Mouse (Mus musculus): ENCODE measurements around the gene Kbtbd7.

Gene Kbtbd7

DNA sequence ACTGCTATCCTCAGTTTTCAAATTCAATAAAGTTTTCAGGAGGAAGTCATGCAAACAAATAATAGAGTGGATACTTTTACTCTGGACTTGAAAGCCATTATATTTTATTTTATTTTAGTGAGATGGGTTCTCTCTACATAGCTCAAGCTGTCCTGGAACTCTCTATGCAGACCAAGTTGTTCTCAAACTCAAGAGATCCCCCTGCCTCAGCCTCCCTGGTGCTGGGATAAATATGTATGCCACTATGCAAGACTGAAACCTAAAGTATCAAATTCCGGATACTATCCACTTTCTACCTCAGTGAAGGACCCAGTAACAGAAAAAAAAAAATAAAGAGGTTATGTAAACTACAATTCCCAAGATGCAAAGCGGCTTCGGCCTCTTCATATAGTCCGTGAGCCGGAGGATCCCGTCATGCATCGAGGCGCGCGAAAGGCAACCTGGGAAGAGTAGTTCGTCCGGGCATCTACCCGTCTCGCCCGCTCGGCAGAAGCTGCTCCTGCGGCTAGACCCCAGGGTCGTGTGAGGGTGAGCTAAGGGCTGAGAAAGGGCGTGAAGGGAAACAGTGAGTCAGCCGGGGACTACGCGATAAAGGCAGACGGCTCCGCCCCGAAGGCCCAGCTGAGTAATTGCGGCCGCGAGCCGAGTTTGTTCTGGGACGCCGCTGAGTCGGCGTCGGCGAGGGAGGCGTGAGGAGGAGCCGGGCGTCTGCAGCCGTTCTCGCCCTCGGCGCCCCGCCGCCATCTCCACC is at the start of gene Kbtbd7:
Kbtbd7 (plus strand) TSS at position 533 of the 751 bp plus-strand sequence.
- DNase-seq = peak; percentile 86 to 92

DNA sequence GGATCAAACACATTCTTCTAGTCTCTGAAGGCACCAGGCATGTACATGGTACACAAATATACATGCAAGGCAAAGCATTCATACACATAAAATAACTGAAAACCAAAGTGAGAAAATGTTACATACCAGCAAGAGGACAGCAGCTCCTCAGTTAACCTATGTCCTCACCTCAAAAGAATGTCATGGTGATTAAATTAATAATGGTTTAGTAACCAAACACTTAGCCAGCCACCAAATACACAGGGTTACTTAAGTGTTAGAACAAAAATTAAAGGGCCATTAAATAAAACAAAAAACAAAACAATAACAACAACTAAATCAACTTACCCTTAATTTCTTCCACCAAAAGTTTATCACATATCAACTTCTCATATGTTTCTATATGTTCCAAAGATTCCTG is 49.3 kb upstream of the Kbtbd7 start:
- DNase-seq = no peak

DNA sequence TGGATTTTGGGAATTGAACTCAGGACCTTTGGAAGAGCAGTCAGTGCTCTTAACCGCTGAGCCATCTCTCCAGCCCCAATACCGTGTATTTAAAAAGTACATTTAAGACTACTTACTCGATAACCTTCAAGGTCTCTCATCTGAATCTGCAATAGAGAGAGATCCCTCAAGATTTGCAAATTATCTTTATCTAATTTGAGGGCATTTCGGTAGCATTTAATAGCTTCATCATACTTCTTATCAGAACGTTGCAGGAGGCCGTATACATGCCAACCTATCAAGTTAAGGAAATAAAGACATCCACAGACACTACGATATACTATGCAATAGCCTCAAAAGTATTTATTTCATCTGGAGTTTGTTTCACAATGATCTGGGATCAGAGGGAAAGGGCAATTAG is 43.2 kb upstream of the Kbtbd7 start:
- DNase-seq = no peak

DNA sequence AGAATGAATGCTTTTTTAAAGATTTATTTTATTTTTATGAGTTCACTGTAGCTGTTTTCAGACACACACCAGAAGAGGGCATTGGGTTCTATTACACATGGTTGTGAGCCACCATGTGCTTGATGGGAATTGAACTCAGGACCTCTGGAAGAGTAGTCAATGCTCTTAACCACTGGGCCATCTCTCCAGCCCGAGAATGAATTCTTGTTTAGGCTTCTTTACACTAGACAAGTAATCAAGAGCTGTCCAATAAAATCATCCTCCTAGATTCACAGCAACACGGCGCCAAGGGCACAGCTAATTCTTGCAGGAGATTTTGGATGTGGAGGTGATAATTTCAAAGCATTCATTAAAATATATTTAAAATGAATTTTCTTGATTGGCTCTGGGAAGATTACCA is 38.0 kb upstream of the Kbtbd7 start:
- DNase-seq = no peak

DNA sequence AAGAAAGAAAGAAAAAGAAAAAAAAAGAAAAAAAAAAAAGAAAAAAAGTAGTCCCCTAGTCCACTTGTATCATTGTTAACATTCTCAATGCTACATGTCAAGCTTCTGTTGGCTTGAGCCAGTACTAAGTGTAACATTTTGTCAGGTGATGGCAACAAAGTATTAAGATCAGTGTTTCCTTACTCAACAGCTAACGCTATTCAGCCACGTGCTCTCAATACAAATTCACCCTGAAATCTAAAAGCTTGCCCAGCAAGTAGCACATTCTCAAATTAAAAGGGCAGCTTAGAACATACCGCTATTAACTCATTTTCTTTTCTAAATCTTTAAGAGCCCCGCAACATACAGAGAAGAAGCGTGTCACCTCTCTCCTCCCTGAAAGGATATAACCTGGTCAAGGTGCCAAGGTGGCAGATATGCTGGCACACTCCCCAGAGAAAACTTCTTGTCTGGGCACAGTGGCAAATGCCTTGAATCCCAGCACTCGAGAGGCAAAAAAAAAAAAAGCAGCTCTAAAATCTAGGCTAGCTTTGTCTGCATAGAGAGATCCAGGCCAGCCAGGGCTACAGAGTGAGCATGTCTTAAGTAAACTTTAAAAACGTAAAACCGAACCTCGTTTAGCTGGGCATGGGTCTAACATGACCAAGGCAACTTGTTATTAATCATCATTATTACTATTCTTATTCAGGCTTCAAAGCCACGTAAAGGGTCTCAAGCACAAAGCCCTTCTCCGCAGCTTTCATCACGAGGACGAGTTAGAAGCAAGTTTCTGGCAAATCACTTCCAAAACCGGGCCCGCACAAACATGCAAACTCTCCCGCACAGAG is 36.7 kb upstream of the Kbtbd7 start:
- DNase-seq = no peak

DNA sequence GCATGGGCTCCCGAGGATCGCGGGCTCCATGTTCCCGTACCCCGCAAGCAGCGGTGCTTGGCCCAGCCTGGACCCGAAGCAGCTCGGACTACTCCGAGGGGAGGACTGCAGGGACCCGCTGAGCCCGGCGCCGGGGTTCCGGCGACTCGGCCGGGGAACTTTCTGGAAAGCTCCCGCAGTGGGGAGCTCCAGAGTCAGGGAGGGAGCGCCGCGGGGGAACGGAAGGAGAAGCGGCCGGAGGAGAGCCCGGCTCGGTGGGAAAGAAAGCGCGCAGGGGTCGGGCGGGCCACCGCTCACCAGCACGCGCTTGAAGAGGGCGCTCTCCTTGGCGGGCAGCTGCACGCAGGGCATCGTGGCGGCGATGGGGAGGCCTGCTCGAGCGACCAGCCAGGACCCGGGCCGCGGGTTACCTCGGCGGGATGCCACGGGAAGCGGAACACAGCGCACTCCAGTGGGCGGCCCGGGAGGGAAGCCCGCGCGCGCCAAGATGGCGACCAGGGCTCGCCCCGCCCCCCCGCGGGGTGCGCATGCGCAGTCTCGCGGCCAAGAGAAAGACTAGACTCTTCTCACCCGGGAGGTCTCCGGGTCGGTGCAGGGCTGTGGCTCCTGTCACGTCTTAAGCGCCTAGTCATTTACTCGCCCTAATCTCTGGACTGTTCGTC is 35.9 kb upstream of the Kbtbd7 start, which contains the start of gene Naa16:
Naa16 (minus strand) TSS at position 514 of the 662 bp plus-strand sequence.
- peak; percentile 87 to 97 for DNase-seq

DNA sequence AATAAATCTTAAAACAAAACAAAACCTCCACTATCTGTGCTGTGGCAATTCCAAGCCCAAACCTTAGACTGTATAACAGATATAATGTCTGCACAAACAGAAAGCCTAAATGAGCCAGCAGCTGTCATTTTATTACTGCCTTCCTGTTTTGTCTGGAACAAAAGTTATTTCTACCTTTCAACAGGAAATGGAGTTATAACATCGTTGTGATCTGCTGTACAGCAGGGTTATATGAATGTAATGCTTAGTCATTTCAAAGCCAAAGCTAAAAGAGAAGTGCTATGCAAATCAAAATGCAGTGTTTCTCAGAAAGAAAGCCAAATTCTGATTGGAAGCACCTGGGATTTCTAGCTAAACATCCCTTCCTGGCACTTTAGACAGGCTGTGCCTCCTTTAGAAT is 33.0 kb upstream of the Kbtbd7 start:
- DNase-seq = no peak

DNA sequence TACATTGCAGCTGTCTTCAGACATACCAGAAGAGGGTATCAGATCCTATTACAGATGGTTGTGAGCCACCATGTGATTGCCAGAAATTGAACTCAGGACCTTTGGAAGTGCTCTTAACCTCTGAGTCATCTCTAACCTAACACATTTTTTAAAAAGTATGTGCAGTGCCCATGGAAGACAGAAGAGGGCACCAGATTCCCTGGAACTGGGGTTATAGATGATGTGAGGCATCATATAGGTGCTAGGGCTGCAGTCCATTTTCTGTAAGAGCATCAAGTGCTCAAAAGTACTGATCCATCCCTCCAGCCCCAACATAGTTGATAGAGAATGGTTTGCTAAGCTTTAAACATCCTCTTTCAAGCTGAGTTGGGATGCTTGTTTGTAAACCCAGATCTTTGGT is 31.7 kb upstream of the Kbtbd7 start:
- peak in 1 of 2 experiments; percentile 35 for DNase-seq

DNA sequence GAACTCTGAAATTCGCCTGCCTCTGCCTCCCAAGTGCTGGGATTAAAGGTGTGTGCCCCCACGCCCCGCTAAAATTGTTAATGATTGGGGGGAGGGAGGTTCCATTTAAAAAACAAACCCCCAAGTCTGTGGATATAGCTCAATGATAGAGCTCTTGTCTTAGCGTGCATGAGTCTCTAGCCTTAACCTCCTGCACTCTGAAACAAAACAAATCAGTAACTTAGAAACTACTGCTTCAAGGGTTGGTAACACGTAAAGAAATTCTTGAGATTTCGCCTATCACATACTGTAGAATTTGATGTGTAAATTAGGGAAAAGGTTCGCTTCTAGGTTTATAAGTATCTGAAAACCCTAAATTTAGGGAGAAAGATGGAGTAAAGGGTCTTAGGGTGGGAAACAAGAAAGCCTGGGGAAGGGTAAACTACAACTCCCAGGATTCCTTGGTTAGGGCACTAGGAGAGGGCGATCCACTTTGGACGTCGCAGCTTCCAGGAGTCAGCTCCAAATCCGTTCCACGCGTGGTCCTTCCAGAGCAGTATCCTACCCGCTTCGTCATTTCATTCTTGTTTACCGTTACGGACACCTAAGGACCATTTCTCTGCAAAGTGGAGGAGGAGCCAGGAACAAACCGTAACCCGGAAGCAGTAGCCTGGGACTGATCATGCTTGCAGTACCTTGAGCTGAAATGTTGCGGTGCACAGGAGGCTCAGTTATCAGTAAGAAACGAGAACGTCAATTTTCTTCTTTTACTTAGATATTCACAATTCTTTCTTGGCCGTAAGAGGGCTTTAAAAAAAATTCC is 28.8 kb upstream of the Kbtbd7 start, which contains the start of gene Mtrf1:
Mtrf1 (plus strand) TSS at position 452 of the 802 bp plus-strand sequence.
- peak; percentile 23 to 59 for DNase-seq

DNA sequence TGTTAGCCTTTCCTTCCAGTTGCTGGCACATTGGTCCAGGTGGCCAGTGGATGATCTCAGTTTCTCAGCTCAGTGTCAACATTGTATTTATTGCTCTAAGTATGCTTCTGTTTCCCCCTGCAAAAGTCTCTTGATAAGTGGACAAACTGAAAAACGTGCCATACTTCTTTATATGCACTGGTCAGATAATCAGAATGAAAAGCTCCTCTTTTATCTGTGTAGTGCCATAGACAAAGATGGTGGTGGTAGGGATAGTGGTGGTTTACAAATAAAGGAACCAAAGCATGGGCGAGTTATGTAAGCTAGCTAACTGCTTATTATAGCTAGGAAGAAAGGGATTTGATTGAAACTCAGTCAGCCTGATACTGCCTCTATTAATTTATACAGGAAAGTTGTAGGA is 18.7 kb upstream of the Kbtbd7 start:
- DNase-seq = no peak

DNA sequence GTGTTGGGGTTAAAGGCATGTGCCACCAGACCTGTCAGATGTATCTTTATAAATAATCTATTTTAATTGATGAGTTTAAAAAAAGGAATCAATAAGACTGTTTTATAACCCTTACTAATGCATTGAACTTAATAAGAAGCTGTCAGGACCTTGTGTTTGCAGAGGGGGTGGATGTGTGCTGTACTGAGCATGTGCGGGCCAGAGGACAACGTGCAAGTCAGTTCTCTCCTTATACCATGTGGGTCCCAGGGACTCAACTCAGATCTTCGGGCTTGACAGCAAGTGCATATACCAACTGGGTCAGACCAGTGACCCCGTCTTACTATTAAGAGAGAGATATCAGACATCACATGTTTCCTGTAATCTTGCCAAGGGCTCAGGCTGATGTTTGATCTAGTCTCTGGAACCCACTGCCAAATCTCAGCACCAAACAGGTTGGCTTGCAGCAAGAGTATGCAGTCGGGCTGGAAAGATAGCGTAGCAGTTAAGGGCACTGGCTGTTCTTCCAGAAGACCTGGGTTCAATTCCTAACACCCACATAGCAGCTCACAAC is 17.0 kb upstream of the Kbtbd7 start:
- no peak for DNase-seq

DNA sequence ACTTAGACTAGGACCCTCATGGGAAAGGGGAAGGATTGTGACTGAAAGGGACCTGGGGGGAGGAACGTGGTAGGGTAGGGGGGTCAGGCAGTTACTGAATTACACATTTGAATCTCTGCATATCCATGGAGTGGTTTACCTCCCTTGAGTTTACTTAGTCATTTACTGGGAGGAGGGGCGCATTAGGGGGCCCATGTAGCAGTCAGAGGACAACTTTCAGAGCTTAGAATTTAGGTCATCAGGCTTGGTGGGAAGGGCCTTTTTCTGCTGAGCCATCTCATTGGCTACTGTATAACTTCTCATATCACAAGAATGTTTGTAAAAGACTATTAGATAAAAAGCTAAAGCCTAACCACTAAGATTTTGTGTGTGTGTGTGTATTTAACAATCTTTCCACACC is 15.6 kb upstream of the Kbtbd7 start:
- no peak for DNase-seq

DNA sequence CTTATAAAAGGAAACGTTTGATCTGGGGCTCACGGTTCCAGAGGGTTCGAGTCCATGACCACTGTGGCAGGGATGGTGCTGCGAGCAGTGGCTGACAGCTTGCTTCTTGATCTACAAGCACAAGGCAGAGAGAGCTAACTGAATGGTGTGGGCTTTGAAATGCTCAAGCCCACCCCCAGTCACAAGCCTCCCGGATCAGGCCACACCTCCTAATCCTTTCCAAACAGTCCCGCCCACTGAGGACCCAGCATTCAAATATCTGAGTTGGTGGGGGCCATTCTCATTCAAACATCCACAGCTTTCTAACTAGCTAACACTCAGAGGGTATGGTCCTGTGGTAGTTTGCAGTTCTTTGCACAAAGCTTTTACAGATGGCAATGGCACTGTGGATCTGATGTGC is 13.2 kb upstream of the Kbtbd7 start:
- DNase-seq = no peak

DNA sequence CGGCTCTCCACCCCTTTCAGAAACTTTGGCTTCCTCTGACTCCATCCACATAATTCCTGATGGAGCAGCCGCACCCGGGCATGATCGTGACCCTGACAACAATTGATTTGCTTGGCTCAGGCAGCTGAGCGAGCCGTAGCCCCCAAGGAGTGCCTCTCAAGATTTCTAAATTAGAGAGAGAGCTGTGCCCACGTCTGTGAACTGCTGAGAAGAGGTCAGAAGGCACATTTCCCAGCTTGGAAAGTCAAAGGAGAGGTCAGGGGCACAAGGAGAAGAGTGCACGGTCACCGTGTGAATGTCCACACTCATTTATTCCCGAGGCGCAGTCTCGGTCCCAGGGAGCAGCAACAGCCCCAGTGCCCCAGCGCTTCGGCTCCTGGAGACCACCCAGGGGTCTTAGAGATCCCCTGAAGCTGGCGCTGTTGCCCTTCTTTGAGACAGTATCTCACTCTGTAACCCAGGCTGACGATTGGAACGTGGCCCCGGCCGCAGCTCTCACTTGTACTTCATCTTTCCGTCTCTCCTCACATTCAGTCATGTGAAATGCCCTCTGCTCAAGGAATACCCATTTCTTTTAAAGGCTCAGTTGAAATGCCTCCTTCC is 6.1 kb upstream of the Kbtbd7 start:
- no peak for DNase-seq

DNA sequence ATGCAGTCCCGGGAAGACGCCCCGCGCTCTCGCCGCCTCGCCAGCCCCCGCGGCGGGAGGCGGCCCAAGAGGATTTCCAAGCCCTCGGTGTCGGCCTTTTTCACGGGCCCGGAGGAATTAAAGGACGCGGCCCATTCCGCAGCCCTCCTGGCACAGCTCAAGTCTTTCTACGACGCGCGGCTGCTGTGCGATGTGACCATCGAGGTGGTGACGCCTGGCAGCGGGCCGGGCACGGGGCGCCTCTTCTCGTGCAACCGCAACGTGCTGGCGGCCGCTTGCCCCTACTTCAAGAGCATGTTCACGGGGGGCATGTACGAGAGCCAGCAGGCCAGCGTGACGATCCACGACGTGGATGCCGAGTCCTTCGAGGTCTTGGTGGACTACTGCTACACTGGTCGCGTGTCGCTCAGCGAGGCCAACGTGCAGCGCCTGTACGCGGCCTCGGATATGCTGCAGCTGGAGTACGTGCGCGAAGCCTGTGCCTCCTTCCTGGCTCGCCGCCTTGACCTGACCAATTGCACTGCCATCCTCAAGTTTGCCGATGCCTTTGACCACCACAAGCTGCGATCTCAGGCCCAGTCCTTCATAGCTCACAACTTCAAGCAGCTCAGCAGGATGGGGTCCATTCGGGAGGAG is 537 bp downstream of the Kbtbd7 start:
- peak in 1 of 2 experiments; percentile 11 for DNase-seq

DNA sequence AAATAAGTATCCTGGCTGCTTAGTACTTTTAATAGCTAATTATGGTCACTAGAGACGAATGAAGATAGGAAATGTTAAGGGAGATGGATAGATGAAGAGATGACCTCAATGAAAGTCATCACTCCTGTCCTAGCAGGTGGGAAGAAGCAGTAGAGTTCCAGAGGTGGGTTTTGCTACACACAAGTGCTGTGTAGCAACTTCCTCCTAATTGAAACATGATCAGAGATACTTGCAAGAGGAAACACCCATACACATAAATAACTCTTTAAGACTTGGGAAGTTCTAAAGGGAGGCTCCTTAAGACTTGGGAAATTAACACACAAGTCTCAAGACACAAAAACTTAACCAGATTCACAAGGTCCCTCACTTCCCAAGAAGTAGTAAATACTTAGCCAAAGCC is 7.8 kb downstream of the Kbtbd7 start:
- no peak for DNase-seq

DNA sequence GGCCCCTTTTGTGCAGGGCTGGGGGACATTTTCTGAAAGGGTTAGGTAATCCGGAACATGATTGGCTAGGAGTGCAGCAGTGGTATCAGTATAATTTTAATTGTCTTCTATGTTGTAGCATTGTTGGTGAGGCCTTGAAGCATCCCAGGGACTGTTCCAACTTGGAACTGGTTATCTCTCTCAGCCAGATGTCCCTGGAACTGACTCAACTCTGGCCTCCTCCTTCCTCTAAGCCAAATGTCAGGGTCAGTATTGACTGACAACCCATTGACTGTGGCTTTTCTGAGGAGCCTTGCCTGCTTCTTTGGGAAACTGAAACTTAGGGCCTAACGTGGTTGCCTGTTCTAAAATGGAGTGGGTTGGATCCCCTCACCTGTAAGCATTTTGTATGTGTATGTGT is 14.3 kb downstream of the Kbtbd7 start:
- no peak for DNase-seq

DNA sequence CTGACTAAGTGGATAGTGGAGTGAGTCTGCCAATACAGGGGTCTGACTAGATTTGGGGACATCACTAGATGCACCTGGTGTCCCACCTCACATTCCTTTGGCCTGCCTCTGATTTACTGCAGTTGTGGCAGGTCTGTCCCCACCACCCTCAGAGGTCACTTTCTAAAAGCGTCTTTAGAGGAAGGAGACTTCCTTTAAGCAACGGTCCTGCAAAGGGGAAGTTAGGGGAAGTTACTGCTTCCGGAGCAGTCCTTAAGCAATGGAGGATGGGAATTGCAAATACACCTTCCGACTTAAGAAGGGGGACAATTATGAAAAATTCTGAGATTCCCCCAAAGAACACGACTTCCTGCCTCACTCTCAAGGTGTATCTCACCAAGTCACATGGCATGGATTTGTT is 15.1 kb downstream of the Kbtbd7 start:
- no peak for DNase-seq

DNA sequence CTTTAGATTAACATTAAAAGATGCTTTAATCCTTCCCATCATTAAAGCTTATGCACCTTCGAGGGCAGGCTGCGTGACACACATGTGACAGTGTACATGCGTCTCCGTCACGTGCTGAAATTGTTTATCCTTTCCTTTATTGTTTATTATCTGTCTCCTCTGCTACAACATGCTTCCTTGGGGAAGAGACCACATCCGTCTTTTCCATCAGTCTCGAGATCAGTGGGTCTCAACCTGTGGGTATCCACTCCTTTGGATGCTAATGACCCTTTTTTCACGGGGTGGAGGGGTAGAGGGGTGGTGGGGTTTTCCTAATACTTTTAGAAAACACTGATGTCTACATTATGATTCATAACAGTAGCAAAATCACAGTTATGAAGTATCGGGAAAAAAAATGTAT is 18.3 kb downstream of the Kbtbd7 start:
- DNase-seq = no peak

DNA sequence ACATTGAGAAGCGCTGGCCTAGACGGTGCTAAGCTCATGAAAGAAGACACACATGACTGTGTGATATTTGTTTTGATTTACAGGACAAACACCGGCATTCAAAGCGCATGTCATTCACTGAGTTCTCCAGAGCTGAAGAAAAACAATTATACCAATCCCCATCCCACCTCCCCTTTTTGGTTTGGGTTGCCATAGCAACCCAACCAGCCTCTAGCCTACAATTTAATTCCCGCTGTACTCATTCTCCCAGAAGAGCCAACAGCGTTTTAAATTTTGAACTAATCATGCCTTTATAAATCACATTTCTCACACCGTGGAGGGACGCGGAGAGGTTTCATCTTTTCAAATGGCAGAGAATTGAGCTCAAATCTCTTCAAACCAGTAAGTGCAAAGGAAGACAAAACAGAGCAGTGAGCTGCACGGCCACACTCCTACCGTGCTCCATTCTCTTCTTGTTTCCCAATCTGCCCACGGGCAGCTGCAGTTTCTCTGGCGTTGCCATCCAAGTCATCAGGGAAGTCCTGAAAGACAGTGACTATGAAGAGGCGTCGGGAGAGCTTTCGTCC is 18.8 kb downstream of the Kbtbd7 start:
- DNase-seq = no peak
